Mouse (Mus musculus) heart, adult 9 months (tissue): Measurements from ENCODE around the gene Apol6.
A peak's percentile ranks its signal among the peaks of the same experiment; 100 is the strongest.

Source experiments
- DNase-seq, 2 experiments: peaks; one replicate each; pipeline ENCODE4 v3.0.0; 2022; ENCODE audit warnings: low spot score in 2 of 2

Apol6 gene

DNA sequence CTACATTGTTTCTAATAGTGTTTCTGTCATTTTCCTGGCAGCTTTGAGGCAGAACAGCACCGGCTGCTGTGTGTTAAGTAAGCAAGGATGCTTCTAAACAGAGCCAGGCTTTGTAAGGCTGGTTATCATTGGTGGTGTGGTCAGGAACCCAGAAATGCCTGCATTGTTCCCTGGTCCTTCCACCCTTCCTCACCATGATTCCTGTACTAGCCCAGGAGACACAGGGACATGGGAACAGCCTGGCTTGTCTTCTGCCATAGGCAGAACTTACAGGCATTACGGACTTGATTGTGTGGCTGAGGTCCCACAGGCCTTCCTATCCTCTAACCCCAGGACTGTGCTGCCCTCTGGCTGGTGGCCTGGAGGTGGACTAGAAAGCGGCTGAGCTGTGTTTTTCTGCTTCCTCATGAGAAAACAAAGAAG is 23.9 kb downstream of the Apol6 start:
- peak in 1 of 2 experiments; percentile 46 for DNase-seq

DNA sequence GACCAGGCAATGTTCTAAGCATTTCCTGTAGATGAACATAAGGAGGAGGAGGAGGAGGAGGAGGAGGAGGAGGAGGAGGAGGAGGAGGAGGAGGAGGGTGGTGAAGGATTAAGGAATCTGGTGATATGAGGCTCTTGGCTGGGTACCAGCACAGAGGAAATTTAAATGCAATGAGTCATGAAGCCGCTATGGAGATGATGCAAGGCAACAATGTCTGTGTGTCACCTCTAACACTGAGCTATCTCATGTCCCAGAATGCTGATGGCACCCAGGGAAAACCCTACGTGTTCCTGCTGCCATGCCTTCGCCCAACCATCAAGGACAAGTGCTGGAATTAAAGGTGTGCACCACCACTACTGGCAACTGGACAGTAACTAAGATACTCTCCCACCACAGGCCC is 24.5 kb downstream of the Apol6 start:
- peak in 1 of 2 experiments; percentile 26 for DNase-seq

DNA sequence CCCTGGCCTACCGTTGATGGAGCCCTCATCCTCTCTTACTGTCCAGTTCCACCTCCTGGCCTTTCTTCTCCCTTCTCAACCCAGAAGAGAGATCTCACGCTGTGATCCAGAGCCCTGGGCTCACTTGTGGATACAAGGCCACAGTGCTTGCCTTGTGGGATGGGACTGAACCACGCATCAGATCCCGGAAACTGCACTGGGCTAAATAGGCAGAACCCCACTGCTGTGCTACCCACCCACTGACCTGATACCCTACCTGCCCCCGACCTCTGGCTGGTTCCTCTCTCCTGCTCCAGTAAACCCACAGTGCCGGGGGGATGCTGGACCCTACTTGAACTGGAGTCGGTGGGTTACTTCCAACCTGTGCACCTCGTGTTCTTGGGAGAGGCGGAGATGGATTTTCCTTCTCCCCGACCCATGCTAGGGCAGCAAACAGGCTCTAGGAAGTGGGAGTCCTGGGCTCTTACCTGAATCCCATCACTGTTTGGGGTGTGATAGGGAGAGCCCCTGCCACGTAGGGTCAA is 26.3 kb downstream of the Apol6 start:
- DNase-seq, result no peak

- DNase-seq, result no peak
These were observed 27.0 kb downstream of the Apol6 start for GRCm38 (mm10) chr15:77071501-77071900.

- no peak for DNase-seq
These were observed 28.1 kb downstream of the Apol6 start for GRCm38 (mm10) chr15:77072556-77073163.

- peak in 1 of 2 experiments; percentile 27 for DNase-seq
These were observed 32.0 kb downstream of the Apol6 start for GRCm38 (mm10) chr15:77076523-77076922.

- DNase-seq, result no peak
These were observed 33.4 kb downstream of the Apol6 start for GRCm38 (mm10) chr15:77077906-77078305.

- no peak for DNase-seq
These were observed 34.3 kb downstream of the Apol6 start for GRCm38 (mm10) chr15:77078786-77079185.

- DNase-seq, result no peak
These were observed 34.8 kb downstream of the Apol6 start for GRCm38 (mm10) chr15:77079256-77079822.

DNA sequence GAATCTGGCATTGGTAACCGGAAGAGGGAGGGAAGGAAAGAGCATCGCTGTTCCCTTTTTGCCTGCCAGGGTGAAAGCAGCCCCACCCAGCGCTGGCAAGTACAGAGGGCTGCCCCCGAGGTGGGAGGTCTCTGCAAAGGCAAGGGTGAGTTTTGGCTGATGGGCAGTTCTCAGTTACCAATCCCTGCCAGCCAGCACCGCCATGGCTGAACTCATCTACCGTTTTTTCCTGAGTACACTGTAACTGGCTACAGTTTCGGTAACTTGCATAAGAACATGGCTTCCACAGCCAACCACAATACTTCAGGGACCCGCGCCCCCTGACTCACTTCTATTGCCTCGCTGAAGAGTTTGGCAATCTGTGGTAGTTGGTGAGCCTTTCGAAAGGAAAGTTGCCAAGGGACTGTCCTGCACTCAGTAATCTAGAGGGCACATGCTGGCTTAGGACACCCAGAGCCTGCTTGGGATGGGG is 35.4 kb downstream of the Apol6 start:
- DNase-seq, result peak; percentile 65 to 69

DNA sequence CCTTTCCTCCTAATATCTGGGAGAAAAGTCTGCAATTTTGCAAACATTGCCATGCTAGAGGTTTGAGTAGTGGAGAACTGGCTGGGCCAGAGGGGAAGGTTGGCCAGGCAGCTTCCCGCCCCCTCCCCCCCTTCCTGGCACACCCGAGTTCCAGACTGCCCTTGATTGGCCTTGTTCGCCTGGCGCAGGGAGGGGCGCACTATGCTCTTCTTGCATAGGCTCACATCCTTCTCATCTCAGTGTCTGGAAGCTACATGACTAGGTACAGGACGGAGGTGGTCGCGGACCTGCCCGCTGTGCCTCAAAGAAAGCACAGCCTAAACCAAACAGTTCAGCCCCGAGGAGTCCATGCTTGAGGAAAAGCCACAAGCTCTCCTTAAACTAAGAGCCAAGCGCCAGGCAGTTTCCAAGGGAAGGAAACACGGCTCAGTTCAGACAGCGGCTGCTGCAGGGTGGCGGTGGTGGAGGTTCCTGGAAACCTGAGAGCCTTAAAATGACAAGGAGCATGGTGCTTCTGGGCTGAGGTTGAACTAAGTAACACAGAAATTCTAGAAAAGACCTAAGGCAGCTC is 36.2 kb downstream of the Apol6 start:
- DNase-seq, result no peak

DNA sequence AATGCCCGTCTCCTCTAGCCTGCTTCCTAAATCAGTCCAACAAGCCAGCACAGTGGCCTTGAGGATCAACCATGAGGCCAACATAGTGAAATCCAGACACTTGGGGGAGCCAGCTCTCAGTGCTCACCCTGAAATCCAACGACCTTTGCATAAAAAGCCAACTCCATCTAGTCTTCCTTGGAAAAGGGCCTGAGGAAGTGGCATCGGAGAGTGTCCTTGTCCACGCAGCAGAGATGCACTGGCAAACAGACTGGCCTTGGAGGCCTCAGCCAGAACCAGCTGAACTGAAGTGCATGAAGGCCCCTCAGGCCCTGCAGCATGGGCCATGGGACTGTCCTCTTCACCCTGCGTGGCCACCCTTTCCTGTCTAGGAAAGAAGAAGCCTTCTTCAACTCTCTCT is 36.9 kb downstream of the Apol6 start:
- DNase-seq, result no peak

DNA sequence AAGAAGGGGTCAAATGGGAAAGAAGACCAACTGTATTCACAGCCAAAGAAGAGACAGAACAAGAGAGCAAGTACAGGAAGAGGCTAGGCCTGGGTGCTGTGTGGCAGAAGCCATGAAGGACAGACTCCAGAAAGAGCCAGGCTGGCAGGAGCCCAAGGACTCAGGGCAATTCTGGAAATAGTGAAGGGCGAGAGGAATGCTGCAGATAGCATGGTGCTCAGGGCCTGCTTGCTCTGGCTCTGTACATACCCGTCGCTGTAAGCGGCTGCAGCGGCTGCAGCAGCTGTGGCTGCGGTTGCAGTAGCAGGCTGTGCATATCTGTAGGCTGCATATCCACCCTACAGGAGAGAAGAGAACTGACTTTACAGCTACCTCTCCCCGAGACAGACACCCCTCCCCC is 41.3 kb downstream of the Apol6 start:
- peak; percentile 35 to 71 for DNase-seq

DNA sequence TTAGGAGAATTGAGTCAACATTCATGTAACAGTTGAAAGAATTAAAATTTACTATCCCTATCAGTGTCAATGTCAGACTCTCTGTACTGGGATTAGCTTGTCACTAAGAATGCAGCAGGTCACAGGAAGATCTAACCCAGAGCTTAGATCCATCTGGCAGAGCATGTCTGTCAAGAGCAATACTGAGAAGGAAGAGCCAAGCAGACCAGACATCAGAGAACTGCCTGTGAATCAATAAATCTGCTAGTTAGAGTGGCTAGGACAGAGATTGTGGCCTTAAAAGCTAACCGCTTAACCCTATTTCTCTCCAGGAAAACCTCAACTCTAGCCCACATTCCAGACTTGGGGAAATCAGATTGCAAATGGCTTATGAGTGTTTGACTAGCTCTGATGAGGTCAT is 42.0 kb downstream of the Apol6 start:
- no peak for DNase-seq

- DNase-seq, result no peak
These were observed 44.7 kb downstream of the Apol6 start for GRCm38 (mm10) chr15:77089249-77089648.

DNA sequence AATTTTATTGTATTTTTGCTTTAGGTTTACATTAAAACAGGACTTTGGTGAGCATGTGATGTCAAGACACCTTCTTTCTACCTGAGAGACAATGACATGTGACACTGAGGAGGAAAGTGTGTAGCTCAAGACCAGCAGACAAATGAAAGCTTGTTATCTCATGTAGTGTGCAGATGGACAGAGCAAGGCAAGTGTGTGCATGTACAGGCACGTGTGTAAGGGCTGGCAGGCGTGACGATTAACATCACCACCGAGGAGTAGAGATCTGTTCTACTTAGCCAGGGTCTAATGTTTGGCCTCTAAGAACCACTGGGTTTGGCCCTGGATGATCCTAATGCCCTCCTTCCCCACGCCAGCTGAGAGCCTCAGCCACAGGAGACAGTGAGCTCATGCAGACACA is 46.0 kb downstream of the Apol6 start:
- DNase-seq, result no peak

GRCm38 (mm10) chr15:77091394-77091793 is 46.9 kb downstream of the Apol6 start:
- DNase-seq, result no peak

DNA sequence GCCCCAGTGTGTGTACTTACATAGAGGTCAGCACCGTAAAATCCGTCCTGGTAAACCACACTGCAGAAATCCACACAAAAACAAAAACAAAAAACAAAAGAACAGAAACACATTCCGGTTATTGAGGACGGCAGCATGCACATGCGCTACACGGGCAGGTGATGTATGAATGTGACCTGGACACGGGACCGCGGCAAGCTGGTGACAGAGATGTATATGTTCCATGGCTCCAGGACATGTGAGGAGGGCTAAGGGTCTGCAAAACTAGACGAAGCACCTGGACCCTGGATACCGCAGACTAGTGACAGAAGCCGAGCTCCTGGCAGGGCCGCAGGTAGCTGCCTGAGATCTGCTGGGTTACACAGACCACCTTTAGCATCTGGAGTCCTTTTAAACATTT is 49.9 kb downstream of the Apol6 start:
- DNase-seq, result no peak

GRCm38 (mm10) chr15:77095216-77095615 is 50.7 kb downstream of the Apol6 start:
- DNase-seq, result no peak

DNA sequence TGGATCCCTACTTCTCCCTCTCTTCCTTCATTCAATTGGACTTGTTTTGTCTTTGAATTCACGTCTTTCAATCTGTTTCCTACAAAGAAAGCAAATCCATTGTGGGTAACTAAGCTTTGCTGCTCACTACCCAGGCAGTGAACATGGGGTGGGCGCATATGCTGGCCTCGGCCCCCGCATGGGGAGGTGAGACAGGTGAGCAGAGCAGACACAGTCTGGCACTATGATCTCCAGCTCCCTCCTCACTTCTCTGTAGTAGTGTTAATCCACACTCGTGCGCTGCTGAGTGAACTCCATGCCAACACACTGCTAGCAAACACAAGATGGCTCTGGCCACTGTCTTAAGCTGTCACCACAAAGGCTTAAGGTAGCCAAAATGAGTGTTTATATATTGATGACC is 52.8 kb downstream of the Apol6 start:
- DNase-seq, result no peak

DNA sequence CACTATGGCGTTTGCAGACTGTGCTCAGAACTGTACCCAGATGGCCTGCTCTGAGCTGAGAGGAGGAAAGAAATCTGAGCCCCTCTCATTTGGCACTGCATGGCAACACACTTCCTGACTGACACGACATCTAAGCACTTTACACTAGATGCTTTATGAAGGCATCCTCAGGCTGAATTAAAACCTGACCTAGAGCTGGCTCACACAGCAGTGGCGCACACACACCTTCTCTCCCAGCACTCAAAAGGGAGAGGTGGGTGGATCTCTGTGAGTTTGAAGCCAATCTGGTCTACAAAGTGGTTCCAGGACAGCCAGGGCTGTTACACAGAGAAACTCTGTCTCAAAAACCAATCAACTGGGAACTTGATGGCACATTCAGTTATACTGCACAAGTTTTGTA is 55.2 kb downstream of the Apol6 start:
- DNase-seq, result no peak

DNA sequence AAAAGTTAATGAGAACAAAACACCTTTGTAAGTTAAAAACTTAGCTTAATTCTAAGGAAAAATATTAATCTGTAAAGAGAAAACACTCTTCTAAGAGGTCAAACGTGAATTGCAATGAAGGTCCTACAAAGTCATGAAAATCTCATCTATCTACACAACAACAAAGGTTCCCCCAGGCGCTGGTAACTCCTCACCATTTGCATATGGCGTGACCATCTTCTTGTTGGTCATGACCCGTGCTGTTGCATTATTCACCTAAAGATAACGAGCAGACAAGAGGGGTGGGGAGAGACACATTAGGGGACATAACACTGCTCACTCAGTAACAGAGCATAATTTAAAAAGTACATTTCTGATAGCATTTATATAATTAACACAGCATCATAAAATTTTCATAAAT is 58.2 kb downstream of the Apol6 start:
- no peak for DNase-seq
